Mouse (Mus musculus): ENCODE results near the gene Nup54.
A peak's percentile ranks its signal among the peaks of the same experiment; 100 is the strongest.

The Nup54 gene

DNA sequence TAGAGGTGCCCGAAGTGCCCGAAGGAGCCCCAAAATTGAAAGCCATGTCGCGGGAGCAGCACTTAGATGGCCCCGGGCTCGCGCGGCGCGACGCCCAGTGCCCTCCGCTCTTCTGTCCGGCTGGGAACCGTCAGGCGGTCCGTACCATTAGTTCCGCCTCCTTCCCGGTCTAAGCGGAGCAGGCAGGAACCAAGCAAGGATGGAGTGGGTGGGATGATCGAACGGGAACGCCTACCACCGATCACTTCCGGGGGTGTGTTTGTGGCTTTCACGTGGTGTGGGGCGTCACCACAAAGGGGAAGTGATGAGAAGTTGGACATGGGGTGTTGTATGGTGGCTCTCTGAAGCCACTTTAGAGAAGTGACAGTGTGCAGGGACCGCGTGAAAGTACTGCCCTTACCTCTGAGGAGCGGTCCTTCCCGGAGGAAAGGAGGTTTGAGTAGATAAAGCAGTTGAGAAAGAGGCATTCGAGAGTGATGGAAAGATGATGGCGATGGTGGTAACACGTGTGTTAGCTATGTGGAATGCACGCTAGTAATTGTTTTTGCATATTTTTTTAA, at the start of gene Nup54:
Gene Nup54, minus strand, starts transcription at position 195 of the 560 bp plus-strand sequence.
- DNase-seq (ENCODE audit: low spot score), result peak; percentile 93

DNA sequence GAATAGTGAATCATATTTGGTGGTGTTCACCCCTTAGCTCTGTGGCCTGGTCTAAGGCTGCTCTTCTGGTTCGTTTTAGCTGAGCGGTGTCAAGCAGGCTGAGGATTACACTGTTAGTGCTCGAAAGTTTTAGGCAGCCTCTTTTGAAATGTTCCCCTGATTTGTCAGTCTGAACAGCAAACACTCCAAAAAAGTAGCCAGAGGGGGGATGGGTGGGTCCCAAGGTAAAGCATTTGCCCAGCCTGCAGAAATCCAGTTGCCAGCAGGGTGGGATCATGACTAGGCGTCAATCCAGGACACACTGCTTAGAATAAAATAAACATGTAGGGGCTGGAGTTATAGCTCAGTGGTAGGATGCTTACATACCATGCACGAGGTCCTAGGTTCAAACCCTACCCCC, 37.8 kb upstream of the Nup54 start:
- no peak for DNase-seq (ENCODE audit: low spot score)

DNA sequence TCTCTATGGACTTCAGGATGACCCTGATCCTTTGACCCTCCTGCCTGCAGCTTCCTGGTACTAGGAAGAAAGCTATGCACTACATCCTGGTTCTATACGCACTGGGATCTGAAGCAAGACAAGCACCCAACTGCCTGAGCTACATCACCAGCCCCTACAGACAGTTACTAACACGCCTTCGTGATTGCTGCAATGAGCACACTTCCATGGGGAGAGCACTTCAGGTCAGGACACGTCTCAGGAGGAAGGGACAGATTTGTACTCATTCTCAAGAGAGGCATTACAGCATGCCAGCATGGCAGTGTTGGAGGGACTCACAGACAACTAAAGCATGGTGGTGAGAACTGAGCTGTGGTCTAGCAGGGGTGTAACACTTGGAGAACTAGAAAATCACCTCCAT, 36.5 kb upstream of the Nup54 start:
- no peak for DNase-seq (ENCODE audit: low spot score)

DNA sequence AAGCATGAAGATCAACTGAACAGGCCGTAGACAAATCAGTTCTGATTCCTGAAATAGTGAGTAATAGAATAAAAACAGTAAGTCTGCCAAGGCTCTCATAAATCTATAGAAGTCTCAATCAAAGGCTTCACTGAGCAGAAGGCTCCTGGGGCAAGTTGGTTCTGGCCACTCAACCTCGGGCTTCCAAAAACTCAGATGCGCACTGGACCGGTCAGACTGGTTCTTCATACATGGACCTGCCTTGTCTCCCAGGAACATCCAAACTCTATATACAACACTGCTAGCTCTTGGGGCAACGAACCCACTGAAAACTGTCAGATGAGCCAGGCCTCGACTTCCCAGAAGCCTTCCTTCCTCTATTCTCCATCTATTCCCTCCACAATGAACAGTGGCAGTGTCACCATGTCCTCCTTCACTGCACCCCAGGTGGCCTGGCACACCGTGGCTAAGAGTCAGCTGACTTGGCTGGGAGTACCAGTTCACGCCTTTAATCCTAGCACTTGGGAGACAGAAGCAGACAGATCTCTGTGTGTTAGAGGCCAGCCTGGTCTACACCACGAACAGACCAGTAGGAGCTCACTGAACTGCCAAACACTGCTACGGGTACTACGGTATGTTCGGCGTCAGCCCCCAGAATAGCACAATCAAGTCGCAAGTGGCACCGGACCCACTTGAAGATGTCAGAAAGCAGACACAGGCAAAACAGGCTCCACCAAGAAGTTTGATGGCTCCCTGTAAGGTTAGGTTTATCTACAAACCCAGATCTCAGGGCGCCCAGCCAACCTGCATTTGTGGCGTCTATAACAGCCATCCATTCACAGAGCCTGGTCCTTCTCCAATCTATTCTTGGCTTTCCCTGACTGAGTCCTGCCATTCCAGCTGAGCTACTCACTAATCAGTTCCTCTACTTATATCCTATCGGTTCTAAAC, 34.4 kb upstream of the Nup54 start:
- no peak for DNase-seq (ENCODE audit: low spot score)

DNA sequence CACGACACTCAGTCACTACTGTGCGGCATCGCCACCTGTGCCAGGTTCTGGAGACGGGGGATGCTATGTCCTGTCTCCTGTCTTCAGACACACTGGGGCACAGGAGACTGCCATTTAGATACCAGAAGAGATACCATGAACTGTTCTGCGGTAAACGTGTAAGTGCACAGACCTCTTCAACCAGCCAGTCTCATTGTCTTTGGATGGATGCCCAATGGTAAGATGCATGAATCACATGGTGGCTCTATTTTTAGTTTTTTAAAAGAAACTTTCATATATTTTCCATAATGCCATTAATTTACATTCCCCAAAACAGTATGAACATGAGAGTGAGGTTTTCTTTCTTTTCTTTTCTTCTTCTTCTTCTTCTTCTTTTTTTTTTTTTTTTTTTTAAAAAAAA, 33.2 kb upstream of the Nup54 start:
- no peak for DNase-seq (ENCODE audit: low spot score)

DNA sequence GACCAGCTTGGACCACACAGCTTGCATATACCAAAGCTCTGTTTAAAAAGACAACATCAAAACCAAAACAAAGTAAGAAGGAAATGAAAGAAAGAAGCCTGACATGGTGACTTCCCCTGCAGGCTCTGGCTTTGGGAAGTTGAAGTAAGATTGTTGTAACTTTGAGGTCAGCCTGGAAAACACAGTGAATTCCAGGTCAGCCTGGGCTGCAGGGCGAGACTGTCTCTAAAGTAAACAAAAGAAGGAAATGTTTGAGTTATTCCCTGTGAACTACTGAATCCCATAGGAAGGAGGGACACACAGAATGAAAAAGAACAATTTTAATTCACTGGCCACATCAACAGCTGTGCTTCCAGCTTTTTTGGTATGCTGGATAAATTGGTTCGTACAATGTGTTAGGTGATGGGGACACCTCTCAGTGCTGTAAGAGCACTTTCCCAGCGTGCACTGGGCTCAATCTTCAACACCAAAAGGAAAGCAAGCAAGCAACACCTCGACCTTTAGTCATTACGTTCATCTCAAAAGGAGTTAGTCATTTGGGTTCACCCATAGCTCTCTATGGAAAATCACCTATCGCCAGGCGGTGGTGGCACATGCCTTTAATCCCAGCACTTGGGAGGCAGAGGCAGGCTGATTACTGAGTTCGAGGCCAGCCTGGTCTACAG, 32.2 kb upstream of the Nup54 start:
- no peak for DNase-seq (ENCODE audit: low spot score)

DNA sequence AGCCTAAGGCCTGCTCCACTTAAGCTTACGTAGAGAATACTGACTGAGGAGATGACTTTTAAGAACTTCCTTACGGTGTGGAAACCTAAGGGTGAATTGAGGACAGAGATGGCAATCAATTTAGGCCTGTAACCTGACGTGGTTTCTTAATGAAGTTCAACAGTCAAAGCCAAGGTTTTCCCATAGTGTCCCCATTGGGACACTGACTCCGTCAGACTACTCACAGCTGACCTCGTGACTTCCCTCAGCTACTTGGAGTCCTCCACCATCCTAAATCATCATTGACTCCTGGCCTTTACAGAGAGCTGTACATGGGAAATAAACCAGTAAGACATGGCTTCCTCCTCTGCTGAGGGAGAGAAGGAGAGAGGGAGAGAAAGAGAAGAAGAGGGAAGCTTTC, 30.5 kb upstream of the Nup54 start:
- no peak for DNase-seq (ENCODE audit: low spot score)

DNA sequence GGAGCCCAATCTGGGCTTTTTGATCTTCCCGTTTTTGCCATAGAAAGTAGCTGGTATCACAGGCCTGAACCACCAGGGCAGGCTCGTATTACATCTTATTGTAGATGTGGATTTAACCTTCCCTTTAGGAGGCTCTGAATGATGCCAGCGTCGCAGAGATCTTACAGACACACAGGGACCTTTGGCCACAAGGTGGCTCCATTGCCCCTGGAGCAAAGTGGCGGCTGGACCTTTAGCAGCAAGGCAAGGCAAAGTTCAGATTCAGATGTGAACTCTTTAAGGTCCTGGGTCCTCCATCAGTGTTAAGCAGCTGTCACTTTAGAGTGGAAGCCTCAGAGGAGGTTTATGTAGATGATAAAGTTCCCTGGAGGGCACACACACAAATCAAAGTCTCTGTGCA, 26.3 kb upstream of the Nup54 start:
- DNase-seq (ENCODE audit: low spot score), result peak; percentile 37

DNA sequence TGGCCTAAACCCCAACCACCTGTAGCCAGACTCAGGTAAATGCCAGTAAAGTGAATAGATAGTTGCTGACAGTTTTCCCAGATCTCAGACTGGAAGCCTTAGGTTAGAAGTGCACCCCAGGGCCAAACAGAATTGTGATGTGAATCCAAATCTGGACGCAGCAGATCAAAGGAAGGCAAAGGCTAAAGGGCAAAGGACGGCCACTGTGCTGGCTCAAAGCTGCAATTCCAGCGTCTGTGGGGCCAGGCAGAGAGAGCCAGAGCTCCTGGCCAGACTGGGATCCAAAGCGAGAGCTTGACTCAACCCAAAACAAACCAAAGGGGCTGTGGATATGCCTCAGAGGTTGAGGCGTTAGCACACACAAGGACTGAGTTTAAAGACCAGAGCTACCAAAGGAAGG, 23.7 kb upstream of the Nup54 start:
- DNase-seq (ENCODE audit: low spot score), result no peak

DNA sequence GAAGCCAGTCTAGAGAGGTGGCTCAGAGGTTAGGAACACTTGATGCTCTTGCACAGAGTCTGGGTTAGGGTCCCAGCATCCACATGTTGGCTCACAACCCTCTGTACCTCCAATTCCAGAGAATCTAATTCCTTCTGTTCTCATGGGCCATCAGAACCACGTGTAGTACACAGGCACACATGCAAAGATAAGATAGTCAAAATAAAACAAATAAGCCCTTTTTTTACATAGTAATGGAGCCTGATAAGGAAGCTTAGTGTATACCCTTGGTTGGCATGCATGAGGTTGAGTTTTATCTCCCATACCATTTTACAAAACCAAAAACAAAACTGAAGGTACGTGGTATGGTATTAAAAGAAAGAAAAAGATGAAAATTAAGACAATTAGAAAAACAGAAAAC, 22.4 kb upstream of the Nup54 start:
- DNase-seq (ENCODE audit: low spot score), result no peak

DNA sequence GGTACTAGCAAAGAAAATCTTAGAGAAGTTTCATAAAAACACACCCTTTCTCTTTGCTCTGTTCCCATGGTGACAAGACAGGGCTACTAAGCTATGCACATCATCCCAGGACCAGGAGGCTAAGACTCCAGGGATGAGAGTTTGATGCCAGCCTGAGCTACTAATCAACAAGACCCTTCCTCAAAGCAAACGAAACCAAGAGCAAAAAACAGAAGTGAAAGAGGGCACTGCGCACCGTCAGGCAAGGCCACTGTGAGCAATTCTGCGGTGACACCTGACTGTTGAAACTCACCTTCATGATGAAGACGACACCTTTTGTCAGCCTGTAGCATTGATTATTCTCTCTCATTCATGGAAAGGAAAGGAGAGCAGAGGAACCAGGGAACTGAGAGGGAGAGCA, 17.9 kb upstream of the Nup54 start:
- no peak for DNase-seq (ENCODE audit: low spot score)

DNA sequence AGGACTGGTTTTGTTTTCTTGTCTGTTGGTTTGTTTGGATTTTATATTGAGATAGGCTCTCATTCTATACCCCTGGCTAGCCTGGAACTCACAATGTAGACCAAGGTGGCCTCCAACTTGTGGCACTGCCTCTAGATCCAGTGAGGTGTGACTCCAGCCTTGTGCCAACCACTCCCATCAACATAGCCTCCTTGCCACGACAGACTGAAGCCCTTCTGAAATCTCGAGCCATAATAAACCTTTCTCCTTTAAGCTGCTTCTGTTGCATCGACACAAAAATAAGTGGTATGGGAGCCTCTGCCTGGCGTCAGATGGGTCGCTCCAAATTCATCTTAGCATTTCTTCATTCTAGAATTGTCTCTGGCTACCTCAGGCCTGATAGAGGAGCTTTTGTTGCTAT, 11.7 kb upstream of the Nup54 start:
- no peak for DNase-seq (ENCODE audit: low spot score)

DNA sequence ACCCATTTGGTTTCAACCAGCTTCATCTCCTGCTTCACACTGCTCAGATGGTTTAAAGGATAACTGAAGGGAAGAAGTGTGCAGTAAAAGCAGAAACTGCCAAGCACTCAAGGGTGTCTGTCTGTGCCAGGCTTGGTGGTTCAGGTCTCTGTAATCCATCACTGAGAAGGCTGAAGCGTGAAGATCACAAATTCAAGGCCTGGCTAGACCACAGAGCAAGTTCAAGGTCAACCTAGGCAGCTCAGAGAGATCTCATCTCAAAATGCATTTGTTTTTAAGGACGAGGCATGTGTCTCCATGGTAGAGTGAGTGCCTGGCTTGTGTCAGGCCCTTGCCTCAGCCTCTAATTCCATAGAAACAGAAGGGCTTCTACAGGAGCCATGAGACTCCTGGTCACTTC, 10.0 kb upstream of the Nup54 start:
- DNase-seq (ENCODE audit: low spot score), result no peak

DNA sequence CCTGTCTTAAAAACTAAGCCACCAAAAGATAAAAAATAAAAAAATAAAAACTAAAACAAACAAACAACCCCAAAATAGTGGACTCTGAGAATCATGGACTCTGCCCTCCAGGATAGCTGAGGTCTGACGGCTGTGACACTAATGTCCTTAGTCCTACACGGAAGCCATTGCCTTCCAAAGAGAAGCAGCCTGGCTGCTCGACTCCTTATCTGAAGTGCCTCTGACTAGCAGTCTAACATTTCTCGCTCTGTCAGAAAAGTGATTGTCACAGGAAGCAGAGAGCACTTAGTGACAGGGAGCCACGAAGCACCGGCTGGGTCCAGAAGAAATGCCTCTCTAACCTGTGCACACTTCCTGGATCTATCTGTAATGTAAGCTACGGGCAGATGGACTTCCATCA, 7.9 kb upstream of the Nup54 start:
- DNase-seq (ENCODE audit: low spot score), result no peak

DNA sequence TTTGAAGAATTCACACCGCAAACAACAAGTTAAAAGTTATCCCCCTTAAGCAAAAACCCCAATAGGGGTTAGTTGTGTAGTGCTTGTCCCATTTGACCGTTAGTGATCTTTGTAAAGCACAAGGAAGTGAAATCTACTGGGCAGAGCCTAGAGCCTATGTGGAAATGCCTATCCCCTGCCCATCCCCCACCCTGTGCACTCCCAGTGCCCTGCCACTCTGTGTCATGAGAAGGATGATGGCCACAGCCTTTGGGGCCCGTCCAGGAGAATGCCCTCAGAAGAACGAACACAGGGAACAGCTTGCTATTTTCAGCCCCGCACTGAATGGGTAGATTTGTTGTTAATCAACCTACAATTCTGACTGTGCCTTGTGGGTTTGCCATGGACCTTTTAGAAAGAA, 6.5 kb upstream of the Nup54 start:
- DNase-seq (ENCODE audit: low spot score), result no peak

DNA sequence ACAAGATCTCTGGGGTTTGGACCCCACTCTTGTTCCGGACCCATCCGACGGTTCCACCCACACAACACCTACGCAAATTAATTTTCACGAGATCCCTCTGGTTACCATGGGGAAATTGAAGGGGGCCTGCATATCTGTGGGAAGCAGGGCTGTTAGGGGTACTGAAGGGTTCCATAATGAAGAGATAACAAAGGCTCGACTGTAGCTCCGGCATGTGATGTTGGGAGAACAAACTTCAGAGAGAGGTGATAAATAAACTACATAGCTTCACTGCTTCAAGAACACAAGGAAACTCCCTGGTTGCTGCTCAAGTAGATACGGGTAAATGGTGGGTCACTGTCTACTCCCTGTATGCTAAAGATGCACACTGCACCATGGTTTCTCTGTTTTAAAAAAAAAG, 3.5 kb upstream of the Nup54 start:
- no peak for DNase-seq (ENCODE audit: low spot score)

DNA sequence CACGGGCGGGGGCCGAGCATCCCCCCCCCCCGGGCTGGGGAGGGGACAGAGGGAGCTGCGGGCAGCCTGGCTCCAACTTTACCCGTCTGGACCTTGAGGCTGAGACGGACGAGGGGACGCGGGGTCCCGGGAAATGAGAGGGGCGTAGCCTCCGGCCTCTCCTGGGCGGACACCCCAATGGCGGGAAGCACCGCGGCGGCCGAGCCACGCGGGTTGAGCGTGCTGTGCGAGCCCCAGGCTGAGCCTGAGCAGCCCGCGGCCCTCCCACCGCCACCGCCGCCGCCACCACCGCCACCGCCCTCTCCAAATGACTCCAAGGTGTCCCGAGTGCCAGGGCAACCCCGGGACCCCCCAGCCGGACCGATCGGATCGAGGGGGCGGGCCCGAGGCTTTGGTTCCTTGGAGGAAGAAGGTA, 441 bp downstream of the Nup54 start:
- peak; percentile 14 for DNase-seq (ENCODE audit: low spot score)

DNA sequence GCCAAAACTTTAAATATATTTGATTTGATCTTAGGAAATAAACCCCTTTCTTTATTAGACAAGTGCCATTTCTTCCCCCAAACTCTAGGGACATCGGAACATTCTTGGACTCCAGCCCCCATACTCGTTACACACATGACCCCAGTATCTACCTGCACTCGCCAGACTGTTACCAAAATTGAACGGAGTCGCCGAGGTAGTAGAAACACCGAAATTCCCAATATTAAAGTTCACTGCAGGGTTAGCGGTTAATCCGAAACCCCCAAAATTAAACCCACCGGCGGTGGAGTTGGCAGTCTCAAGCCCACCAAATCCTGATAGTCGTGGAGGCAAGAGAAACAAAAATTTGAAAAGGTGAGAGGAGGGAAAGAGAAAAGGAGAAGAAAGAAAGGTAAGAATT, 949 bp downstream of the Nup54 start:
- DNase-seq (ENCODE audit: low spot score), result no peak

DNA sequence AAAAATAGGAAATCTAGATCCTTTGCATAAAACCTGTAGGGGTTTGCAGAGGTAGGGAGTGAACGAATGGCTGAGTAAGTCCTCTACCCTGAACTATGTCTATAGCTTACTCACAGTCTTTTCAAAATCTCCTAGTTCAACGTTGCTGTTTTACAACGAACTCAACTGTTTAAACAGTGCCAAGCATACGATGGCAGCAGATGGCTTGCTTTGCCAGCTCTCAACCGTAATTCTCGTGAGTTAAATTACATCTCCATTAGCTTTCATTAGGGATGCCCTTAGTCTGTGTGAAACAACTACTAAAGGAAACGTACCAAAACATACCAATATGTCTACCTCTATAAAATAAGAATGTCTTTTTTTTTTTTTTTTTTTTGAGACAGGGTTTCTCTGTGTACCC, 3.4 kb downstream of the Nup54 start:
- DNase-seq (ENCODE audit: low spot score), result no peak

DNA sequence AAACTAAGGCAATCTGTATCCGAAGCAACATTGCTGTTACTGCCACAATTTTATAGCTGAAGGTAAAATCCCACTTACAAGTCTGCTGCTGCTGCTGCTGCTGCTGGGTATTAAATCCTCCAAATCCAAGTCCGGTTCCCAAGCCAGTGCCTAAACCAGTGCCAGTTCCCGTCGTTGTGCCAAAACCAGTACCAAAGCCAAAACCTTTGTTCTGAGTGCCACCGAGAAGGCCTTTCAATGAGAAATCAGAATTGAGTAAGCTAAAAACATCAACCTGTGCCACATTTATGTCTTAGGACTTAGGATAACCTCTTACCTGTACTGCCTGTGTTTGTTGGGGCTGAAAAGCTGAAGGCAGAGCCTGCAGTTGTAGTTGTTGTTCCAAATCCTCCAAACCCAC, 4.3 kb downstream of the Nup54 start:
- no peak for DNase-seq (ENCODE audit: low spot score)

DNA sequence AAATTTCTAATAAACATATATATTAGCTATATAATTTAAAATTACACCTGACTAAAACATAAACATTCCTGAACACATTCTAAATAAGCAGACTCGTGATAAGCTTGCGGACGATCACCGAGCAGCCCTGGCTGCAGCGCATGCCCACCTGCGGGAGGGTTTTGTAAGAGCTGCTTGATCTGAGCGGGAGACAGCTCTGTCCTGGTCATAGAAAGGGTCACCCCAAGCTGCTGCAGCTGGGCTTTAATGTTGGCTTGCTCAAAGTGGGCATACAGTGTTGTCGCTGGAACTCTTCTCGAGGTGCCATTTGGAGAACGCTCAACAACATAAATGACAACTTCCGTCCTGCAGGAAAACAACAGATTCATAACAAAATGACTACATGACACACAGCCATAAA, 10.9 kb downstream of the Nup54 start:
- DNase-seq (ENCODE audit: low spot score), result no peak

DNA sequence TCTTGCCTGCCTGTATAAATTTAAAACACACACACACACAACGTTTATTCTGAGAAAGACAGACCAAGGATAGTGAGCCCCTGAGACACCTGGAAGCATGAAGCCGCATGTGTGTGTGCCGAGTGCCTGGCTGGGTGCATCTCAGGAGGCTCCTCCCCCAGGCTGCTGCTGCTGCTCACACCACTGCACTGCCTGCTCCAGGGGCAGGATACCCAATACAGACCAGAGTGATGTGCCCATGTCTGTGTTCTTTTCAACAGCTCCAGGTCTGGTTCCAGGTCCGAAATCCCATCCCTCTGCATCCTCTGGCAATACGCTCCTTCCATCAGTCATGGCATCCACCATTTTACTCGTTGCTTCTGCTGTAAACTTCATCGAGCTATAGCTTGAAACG, 21.0 kb downstream of the Nup54 start:
- no peak for DNase-seq (ENCODE audit: low spot score)

DNA sequence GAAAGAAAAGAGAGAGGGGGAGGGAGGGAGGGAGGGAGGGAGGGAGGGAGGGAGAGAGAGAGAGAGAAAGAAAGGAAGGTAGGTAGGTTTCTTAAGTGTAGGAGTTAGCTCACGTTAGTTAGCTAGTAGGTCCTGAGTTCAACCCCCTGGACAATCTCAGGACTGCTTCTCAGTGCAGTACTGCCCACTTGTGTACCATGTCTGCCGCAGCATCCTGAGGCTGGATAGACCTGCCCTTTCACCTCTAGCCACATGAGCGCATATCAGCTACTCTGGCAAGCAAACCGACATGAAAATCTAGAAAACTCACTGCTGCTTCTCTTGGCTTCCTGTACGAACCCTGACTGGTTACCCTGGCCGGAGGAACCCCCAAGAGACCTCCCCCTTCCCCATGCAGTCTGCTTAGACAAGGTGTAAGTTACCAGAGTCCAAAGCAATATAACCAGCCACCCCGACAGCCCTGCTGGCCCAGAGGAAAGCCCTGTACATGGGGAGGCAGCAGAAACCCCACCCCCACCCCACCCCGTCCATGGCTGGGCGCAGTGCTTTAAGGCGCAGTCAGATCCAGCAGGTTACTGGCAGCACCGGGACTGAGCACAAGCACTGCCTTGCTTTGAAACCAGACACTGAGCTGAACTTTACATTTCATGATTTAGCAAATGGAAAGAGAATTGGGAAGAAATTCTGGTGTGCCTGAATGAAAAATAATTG, 21.6 kb downstream of the Nup54 start:
- DNase-seq (ENCODE audit: low spot score), result no peak

Measured in ovary, adult 18-20 months (tissue).